Mouse (Mus musculus) lung, postnatal 10 days (tissue): Measurements from ENCODE around the gene Dok3.
"Not testable (repeated sequence)": the region's sequence is repeated elsewhere in the genome, so short reads cannot be mapped to it uniquely, and the experiment has no call there.

Source experiments
- DNase-seq: peaks from one replicate; pipeline ENCODE4 v3.0.0; 2021

Gene Dok3

GRCm38 (mm10) chr13:55529198-55529915 is at the start of gene Dok3:
TSS of gene Dok3 (minus strand) at chr13:55529296.
- DNase-seq = no peak

- DNase-seq = no peak
Measured at GRCm38 (mm10) chr13:55578086-55578485, 49.0 kb upstream of the Dok3 start.

GRCm38 (mm10) chr13:55576872-55577271 is 47.8 kb upstream of the Dok3 start:
- not testable (repeated sequence) for DNase-seq

- DNase-seq = no peak
Measured at GRCm38 (mm10) chr13:55575932-55576331, 46.8 kb upstream of the Dok3 start.

GRCm38 (mm10) chr13:55574321-55574720 is 45.2 kb upstream of the Dok3 start:
- DNase-seq = no peak

- DNase-seq = no peak
Measured at GRCm38 (mm10) chr13:55573432-55573831, 44.3 kb upstream of the Dok3 start, which contains the start of gene Tmed9. TSS of gene Tmed9 (plus strand) at chr13:55573732.

- no peak for DNase-seq
Measured at GRCm38 (mm10) chr13:55571977-55572376, 42.9 kb upstream of the Dok3 start.

- DNase-seq = peak; percentile 96
Measured at GRCm38 (mm10) chr13:55571027-55571751, 42.1 kb upstream of the Dok3 start, which contains the start of gene Fam193b. TSS of gene Fam193b (minus strand) at chr13:55571120.

- peak; percentile 65 for DNase-seq
Measured at GRCm38 (mm10) chr13:55570286-55570973, 41.3 kb upstream of the Dok3 start.

- DNase-seq = peak; percentile 46
Measured at GRCm38 (mm10) chr13:55569726-55570285, 40.7 kb upstream of the Dok3 start.

GRCm38 (mm10) chr13:55568524-55568923 is 39.4 kb upstream of the Dok3 start:
- not testable (repeated sequence) for DNase-seq

- DNase-seq = no peak
Measured at GRCm38 (mm10) chr13:55567949-55568348, 38.9 kb upstream of the Dok3 start.

- DNase-seq = no peak
Measured at GRCm38 (mm10) chr13:55567001-55567400, 37.9 kb upstream of the Dok3 start.

- no peak for DNase-seq
Measured at GRCm38 (mm10) chr13:55563266-55563879, 34.3 kb upstream of the Dok3 start.

- peak; percentile 65 for DNase-seq
Measured at GRCm38 (mm10) chr13:55557499-55557898, 28.4 kb upstream of the Dok3 start.

GRCm38 (mm10) chr13:55555921-55556320 is 26.8 kb upstream of the Dok3 start:
- DNase-seq = no peak

GRCm38 (mm10) chr13:55549061-55549460 is 20.0 kb upstream of the Dok3 start:
- no peak for DNase-seq

- DNase-seq = no peak
Measured at GRCm38 (mm10) chr13:55548426-55548825, 19.3 kb upstream of the Dok3 start.

GRCm38 (mm10) chr13:55547916-55548315 is 18.8 kb upstream of the Dok3 start:
- no peak for DNase-seq

GRCm38 (mm10) chr13:55544792-55545191 is 15.7 kb upstream of the Dok3 start:
- no peak for DNase-seq

GRCm38 (mm10) chr13:55543447-55543846 is 14.4 kb upstream of the Dok3 start:
- peak; percentile 44 for DNase-seq

GRCm38 (mm10) chr13:55542891-55543290 is 13.8 kb upstream of the Dok3 start:
- peak; percentile 53 for DNase-seq

- peak; percentile 62 for DNase-seq
Measured at GRCm38 (mm10) chr13:55540933-55541332, 11.8 kb upstream of the Dok3 start.
